Mouse (Mus musculus) neural tube, embryonic 14.5 days (tissue): ENCODE measurements around the gene Scarb1. TPM values are rescaled to one million over a fixed set of nuclear protein-coding genes. Genes with fewer than 3 reads are reported as not detected.

ENCODE experiments used
- ATAC-seq: fragments of 200-750 bp; cut with Nextera tagmentation; 2 replicates; pipeline ENCODE4 v1.8.0; 2017; ENCODE audit warnings: low read depth, mild to moderate bottlenecking, moderate TSS enrichment, moderate library complexity
- H3K27ac ChIP-seq: fragments of 300-500 bp; sonication (generic); 2 replicates; pipeline ENCODE4 v1.5.1; 2014; ENCODE audit warnings: low read depth, mild to moderate bottlenecking, control low read depth, low read length, moderate library complexity, mixed read lengths
- H3K27me3 ChIP-seq: fragments of 300-500 bp; sonication (generic); 2 replicates; pipeline ENCODE4 v1.6.1; 2014; ENCODE audit warnings: low read length; ENCODE audit not compliant: control insufficient read depth, insufficient read depth
- H3K36me3 ChIP-seq: fragments of 300-500 bp; sonication (generic); 2 replicates; pipeline ENCODE4 v1.6.1; 2014; ENCODE audit warnings: low read length, mixed read lengths; ENCODE audit not compliant: control insufficient read depth, insufficient read depth
- H3K4me1 ChIP-seq: fragments of 300-500 bp; sonication (generic); 2 replicates; pipeline ENCODE4 v1.6.1; 2014; ENCODE audit warnings: low read length; ENCODE audit not compliant: control insufficient read depth, insufficient read depth
- H3K4me2 ChIP-seq: fragments of 300-500 bp; sonication (generic); 2 replicates; pipeline ENCODE4 v1.6.1; 2014; ENCODE audit warnings: mild to moderate bottlenecking, low read depth, low read length, control low read depth
- H3K4me3 ChIP-seq: fragments of 300-500 bp; sonication (generic); 2 replicates; pipeline ENCODE4 v1.5.1; 2014; ENCODE audit warnings: low read depth, low read length, control low read depth, mixed read lengths
- H3K9ac ChIP-seq: fragments of 300-500 bp; sonication (generic); replicated peaks from 2 replicates; pipeline ENCODE4 v1.6.1; 2014; ENCODE audit warnings: low read depth, mild to moderate bottlenecking, control low read depth, low read length, mixed read lengths
- H3K9me3 ChIP-seq: fragments of 300-500 bp; sonication (generic); 2 replicates; pipeline ENCODE4 v1.6.1; 2016; ENCODE audit warnings: low read length; ENCODE audit not compliant: control insufficient read depth
- WGBS: fragments of 180-500 bp; shearing (Covaris S2); extraction: QIAGEN DNeasy Blood & Tissue Kit; methylation state at CpG from one replicate; pipeline ENCODE4 v1.1.7; 2014; 5-methylcytosine and 5-hydroxymethylcytosine counted together
- polyA plus RNA-seq: library from polyadenylated mRNA; unstranded; fragments of >200 nt; fragmentation: Nextera tagmentation; extraction: Ambion mirVana; gene quantifications from 2 replicates; pipeline ENCODE4 v1.2.1, GENCODE M21; 2014

The Scarb1 gene
- polyA plus RNA-seq, 1 experiment from 2014 or later: 36.9 TPM

DNA sequence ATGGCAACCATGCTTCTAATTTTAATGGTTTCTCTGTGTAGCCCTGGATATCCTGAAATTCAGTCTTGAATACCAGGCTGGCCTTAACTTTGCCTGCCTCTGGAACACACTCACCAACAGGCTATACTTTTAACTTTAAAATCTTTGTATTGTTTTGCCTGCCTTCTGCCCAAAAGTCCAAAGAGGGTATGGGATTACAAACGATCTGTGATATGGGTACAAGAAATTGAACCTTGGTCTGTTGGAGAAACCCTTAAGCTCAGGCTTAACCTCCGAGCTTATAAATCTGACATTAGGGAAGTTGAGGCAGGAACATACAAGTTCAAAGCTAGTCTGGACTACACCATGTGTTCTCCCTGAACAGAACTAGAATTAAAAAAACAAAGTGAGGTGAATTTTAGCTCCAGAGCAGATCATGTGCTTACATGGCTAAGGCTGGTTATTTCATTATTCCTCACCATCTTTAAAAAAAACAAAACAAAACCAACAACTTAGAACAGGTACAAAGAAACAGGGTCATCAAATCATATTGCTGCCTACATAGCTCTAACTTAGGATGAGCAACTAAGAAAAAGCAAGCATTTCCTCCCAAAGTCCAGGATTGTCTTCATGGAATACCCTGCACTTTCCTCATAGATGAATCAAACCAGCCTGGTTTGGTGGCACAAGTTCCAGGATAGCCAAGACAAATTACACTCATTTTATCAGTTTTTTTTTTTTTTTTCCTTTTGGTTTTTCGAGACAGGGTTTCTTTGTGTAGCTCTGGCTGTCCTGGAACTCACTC is 42.9 kb upstream of the Scarb1 start:
- peaks cover 11% of the 10 kb centered on the region for H3K36me3 ChIP-seq
- no peak overlapping the region for H3K27ac ChIP-seq
- H3K9me3 ChIP-seq: no peaks in the 10 kb centered on the region
- no peaks in the 10 kb centered on the region for H3K27me3 ChIP-seq
- H3K4me2 ChIP-seq: no peak overlapping the region
- no peak overlapping the region for H3K9ac ChIP-seq
- H3K4me3 ChIP-seq: no peak overlapping the region
- 80% methylated on average over 3 of the region's 3 CpGs for WGBS
- ATAC-seq: no peak
- peaks cover 17% of the 10 kb centered on the region for H3K4me1 ChIP-seq

DNA sequence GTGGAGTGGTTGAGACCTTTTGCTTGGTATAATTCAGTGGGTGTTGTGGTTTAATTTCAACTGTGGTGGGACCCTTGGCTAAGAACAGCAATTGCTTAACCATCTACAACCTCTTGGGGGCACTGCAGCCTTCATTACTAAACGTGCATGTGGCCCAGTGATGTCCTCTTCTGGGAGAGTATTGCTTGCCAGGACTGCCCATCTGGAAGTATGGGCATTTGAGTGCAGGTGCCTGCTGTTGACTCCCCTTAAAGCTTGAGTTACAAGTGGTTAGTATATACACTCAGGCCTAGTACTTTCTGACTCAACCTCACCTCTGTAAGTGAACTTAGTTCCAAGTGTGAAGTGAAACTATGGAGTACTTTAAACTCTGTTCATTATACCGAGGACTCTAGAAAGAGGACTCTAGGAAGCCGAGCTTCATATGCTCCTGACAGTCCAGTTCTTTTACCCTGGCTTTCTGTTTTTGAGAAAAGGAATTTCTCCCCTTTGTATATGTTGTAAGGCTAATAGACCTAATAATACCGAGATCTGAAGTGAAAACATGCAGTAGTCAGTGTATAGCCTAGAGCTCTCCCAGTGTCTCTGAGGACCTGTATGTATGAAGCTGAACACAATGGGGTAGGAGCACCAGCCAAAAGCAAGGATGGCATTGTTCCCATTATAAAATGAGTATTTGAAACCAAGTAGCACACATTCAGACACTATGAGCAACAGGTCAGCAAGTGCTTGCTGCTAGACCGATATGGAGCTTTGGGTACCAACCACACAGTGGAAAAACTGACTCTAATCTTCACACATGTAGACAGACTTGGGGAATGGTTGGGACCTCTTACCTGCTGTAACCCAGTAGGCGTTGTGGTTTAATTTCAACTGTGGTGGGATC is 42.0 kb upstream of the Scarb1 start:
- 50% methylated on average over 6 of the region's 6 CpGs for WGBS
- Histone ChIP-seq H3K9me3 (no peaks in the 10 kb centered on the region), H3K4me1 (peaks cover 9% of the 10 kb centered on the region; the same call in 1 of the 2 replicates), H3K27ac (no peak overlapping the region), H3K4me2 (no peak overlapping the region), H3K4me3 (no peak overlapping the region), H3K36me3 (peaks cover 11% of the 10 kb centered on the region), H3K27me3 (no peaks in the 10 kb centered on the region), H3K9ac (no peak overlapping the region)
- ATAC-seq: no peak

GRCm38 (mm10) chr5:125381954-125382672 is 41.2 kb upstream of the Scarb1 start:
- Histone ChIP-seq H3K9ac (no peak overlapping the region), H3K4me1 (peaks cover 9% of the 10 kb centered on the region; the same call in 1 of the 2 replicates), H3K36me3 (peaks cover 11% of the 10 kb centered on the region), H3K27me3 (no peaks in the 10 kb centered on the region), H3K9me3 (no peaks in the 10 kb centered on the region), H3K4me3 (no peak overlapping the region), H3K4me2 (no peak overlapping the region), H3K27ac (no peak overlapping the region)
- 79% methylated on average over 5 of the region's 5 CpGs for WGBS
- ATAC-seq: no peak

- no peaks in the 10 kb centered on the region for H3K9me3 ChIP-seq
- no peaks in the 10 kb centered on the region for H3K36me3 ChIP-seq
- H3K4me3 ChIP-seq: no peak overlapping the region
- no peak for ATAC-seq
- no peak overlapping the region for H3K4me2 ChIP-seq
- no peak overlapping the region for H3K9ac ChIP-seq
- 83% methylated on average over 5 of the region's 5 CpGs for WGBS
- H3K27ac ChIP-seq: no peak overlapping the region
- no peaks in the 10 kb centered on the region for H3K4me1 ChIP-seq
- H3K27me3 ChIP-seq: no peaks in the 10 kb centered on the region
Measured at GRCm38 (mm10) chr5:125378919-125379318, 38.0 kb upstream of the Scarb1 start.

DNA sequence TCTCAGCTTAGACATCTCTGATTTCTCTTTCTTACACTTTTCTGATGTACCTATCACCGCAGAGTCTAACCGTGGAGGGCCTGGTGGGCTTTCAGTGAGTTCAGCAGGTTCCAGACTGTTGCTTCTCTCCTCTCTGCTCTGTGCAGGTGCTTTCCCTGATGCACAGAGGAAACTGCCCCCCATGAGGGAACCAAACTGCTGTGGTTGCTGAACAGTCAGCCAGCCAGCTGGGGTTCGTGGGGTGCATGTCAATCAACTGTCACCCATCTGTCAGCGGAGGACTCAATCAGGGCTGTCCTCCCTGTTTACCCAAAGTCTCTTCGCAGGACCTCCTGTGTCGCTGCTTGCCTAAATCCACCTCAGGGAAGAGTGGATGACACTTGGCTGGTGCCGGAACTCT is 36.3 kb upstream of the Scarb1 start:
- Histone ChIP-seq H3K27me3 (no peaks in the 10 kb centered on the region), H3K4me3 (no peak overlapping the region), H3K27ac (no peak overlapping the region), H3K9me3 (no peaks in the 10 kb centered on the region), H3K36me3 (no peaks in the 10 kb centered on the region), H3K9ac (no peak overlapping the region), H3K4me2 (no peak overlapping the region), H3K4me1 (no peaks in the 10 kb centered on the region)
- ATAC-seq: no peak
- WGBS: 82% methylated on average over 7 of the region's 7 CpGs

DNA sequence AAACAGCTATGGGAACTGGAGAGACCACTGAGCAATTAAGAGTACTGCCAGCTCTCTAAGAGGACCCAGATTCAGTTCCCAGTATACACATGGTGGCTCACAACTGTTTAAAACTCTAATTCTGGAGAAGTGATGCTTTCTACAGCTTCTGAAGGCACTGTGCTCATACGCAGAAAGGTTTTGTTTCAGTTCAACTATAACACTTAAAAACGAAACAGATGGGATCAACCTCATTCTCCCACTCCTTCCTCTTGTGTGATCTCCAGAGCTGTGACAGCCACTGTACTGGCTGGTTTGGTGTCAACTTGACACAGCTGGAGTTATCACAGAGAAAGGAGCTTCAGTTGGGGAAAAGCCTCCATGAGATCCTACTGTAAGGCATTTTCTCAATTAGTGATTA is 35.0 kb upstream of the Scarb1 start:
- no peaks in the 10 kb centered on the region for H3K9me3 ChIP-seq
- 89% methylated on average over 2 of the region's 2 CpGs for whole genome bisulfite sequencing
- H3K27ac ChIP-seq: no peak overlapping the region
- H3K4me3 ChIP-seq: no peak overlapping the region
- no peaks in the 10 kb centered on the region for H3K27me3 ChIP-seq
- ATAC-seq: no peak
- H3K4me2 ChIP-seq: no peak overlapping the region
- no peak overlapping the region for H3K9ac ChIP-seq
- H3K36me3 ChIP-seq: no peaks in the 10 kb centered on the region
- H3K4me1 ChIP-seq: no peaks in the 10 kb centered on the region

GRCm38 (mm10) chr5:125372027-125372426 is 31.1 kb upstream of the Scarb1 start:
- 92% methylated on average over 4 of the region's 4 CpGs for WGBS

GRCm38 (mm10) chr5:125370950-125371693 is 30.2 kb upstream of the Scarb1 start:
- H3K27ac ChIP-seq: no peak overlapping the region

More at GRCm38 (mm10) chr5:125372027-125372426, 31.1 kb upstream of the Scarb1 start:
- Histone ChIP-seq H3K36me3 (no peaks in the 10 kb centered on the region), H3K9me3 (no peaks in the 10 kb centered on the region), H3K4me2 (no peak overlapping the region), H3K27me3 (no peaks in the 10 kb centered on the region), H3K4me1 (no peaks in the 10 kb centered on the region), H3K9ac (no peak overlapping the region), H3K27ac (no peak overlapping the region), H3K4me3 (no peak overlapping the region)
- ATAC-seq: no peak

More at GRCm38 (mm10) chr5:125370950-125371693, 30.2 kb upstream of the Scarb1 start:
- Histone ChIP-seq H3K4me3 (no peak overlapping the region), H3K9me3 (no peaks in the 10 kb centered on the region), H3K9ac (no peak overlapping the region), H3K4me1 (no peaks in the 10 kb centered on the region), H3K4me2 (no peak overlapping the region), H3K36me3 (no peaks in the 10 kb centered on the region), H3K27me3 (no peaks in the 10 kb centered on the region)
- no peak for ATAC-seq
- 73% methylated on average over 7 of the region's 7 CpGs for WGBS
